Mouse (Mus musculus) stomach, embryonic 14.5 days (tissue): ENCODE data around the gene Mgat4a. TPM values are rescaled to one million over a fixed set of nuclear protein-coding genes. Genes with fewer than 3 reads are reported as not detected.

Source experiments
- ATAC-seq: fragments of 200-750 bp; cut with Nextera tagmentation; 2 replicates; pipeline ENCODE4 v1.8.0; 2017; ENCODE audit warnings: low read depth, moderate TSS enrichment; ENCODE audit not compliant: insufficient number of reproducible peaks, insufficient read depth, low FRiP score
- H3K27ac ChIP-seq: fragments of 300-500 bp; sonication (generic); 2 replicates; pipeline ENCODE4 v1.5.1; 2014; ENCODE audit warnings: mild to moderate bottlenecking, low read length, moderate library complexity, mixed read lengths
- H3K27me3 ChIP-seq: fragments of 300-500 bp; sonication (generic); 2 replicates; pipeline ENCODE4 v1.6.1; 2014; ENCODE audit warnings: low read length, control low read depth, mixed read lengths; ENCODE audit not compliant: control insufficient read depth, insufficient read depth
- H3K36me3 ChIP-seq: fragments of 300-500 bp; sonication (generic); 2 replicates; pipeline ENCODE4 v1.6.1; 2014; ENCODE audit warnings: mild to moderate bottlenecking, control low read depth, low read length, moderate library complexity, mixed read lengths; ENCODE audit not compliant: control insufficient read depth, insufficient read depth
- H3K4me1 ChIP-seq: fragments of 300-500 bp; sonication (generic); 2 replicates; pipeline ENCODE4 v1.6.1; 2014; ENCODE audit warnings: low read length, control low read depth, mixed read lengths; ENCODE audit not compliant: control insufficient read depth, insufficient read depth
- H3K4me2 ChIP-seq: fragments of 300-500 bp; sonication (generic); replicated peaks from 2 replicates; pipeline ENCODE4 v1.6.1; 2014; ENCODE audit warnings: low read depth, low read length, control low read depth
- H3K4me3 ChIP-seq: fragments of 300-500 bp; sonication (generic); 2 replicates; pipeline ENCODE4 v1.5.1; 2014; ENCODE audit warnings: low read depth, low read length, control low read depth
- H3K9ac ChIP-seq: fragments of 300-500 bp; sonication (generic); replicated peaks from 2 replicates; pipeline ENCODE4 v1.6.1; 2014; ENCODE audit warnings: low read depth, mild to moderate bottlenecking, control low read depth, low read length, moderate library complexity, mixed read lengths
- H3K9me3 ChIP-seq: fragments of 300-500 bp; sonication (generic); 2 replicates; pipeline ENCODE4 v1.6.1; 2016; ENCODE audit warnings: low read depth, low read length, control low read depth; ENCODE audit not compliant: control insufficient read depth
- WGBS: fragments of 180-500 bp; shearing (Covaris S2); extraction: QIAGEN DNeasy Blood & Tissue Kit; methylation state at CpG from one replicate; pipeline ENCODE4 v1.1.7; 2014; 5-methylcytosine and 5-hydroxymethylcytosine counted together
- polyA plus RNA-seq: library from polyadenylated mRNA; unstranded; fragments of >200 nt; fragmentation: Nextera tagmentation; extraction: Ambion mirVana; gene quantifications from 2 replicates; pipeline ENCODE4 v1.2.1, GENCODE M21; 2014

Mgat4a gene
- polyA plus RNA-seq, 1 experiment from 2014 or later = 16.4 TPM

DNA sequence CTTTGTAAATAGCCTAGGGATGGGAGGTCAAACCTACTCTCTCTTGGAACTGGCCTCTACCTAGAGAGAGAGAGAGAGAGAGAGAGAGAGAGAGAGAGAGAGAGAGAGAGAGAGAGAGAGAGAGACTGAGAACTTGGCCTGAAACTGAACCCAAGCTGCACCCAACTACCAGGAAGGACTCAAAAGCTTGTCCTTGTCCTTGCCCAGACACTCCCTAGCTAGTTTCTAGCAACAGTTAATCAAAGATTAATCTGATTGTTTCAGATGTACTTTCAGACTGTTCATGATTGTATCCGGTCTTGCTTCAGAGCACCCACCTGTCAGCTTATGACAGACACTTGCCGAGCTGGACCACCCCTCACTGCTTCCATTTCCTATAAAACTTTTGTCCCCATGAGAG is 25.5 kb upstream of the Mgat4a start:
- no peak overlapping the region for H3K9ac ChIP-seq
- H3K4me2 ChIP-seq = no peak overlapping the region
- H3K9me3 ChIP-seq = no peaks in the 10 kb centered on the region
- H3K4me3 ChIP-seq = no peak overlapping the region
- no peaks in the 10 kb centered on the region for H3K27me3 ChIP-seq
- no peaks in the 10 kb centered on the region for H3K4me1 ChIP-seq
- 71% methylated on average over 2 of the region's 2 CpGs for WGBS
- no peak overlapping the region for H3K27ac ChIP-seq
- no peaks in the 10 kb centered on the region for H3K36me3 ChIP-seq
- ATAC-seq = no peak

DNA sequence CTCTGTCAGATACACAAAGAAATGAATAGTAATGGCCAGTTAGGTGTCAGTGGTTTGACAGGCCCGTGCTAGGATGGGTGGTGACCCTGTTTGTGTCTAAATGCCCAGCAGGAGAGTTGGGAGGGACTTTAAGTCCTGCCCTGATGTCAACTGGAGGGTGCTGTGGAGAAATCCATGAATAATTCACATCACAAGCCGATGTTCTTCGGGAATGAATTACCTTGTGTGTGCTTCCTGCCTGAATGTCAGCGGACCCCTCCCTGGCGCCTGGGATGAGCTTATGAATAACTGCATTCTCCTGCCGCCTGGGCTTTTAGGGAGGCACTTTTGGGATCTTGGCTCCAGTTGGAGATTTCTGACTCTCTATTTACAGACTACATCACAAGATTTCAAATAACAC is 24.6 kb upstream of the Mgat4a start:
- H3K4me3 ChIP-seq = no peak overlapping the region
- ATAC-seq = no peak
- H3K36me3 ChIP-seq = no peaks in the 10 kb centered on the region
- WGBS = 44% methylated on average over 6 of the region's 6 CpGs
- H3K9ac ChIP-seq = no peak overlapping the region
- H3K9me3 ChIP-seq = no peaks in the 10 kb centered on the region
- no peak overlapping the region for H3K4me2 ChIP-seq
- no peaks in the 10 kb centered on the region for H3K27me3 ChIP-seq
- H3K4me1 ChIP-seq = no peaks in the 10 kb centered on the region
- no peak overlapping the region for H3K27ac ChIP-seq

DNA sequence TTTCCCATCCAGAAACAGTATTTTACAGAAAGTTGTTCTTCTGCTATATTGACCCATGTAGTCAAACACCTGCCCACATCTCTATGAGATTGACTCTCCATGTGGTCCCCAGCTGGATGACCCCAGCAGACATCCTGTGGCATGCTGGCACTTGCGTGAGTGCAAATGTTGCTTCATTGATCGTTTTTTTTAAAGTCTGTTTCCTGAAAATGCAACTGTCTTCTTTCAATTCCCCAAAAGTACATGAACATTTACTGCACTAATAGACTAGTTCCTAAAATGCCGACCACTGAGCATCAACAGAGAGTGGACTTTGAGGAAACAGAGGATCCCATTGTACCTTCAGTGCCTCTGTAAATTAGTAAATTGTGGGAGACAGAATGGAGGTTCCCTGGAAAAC is 21.1 kb upstream of the Mgat4a start:
- H3K4me3 ChIP-seq = no peak overlapping the region
- no peak overlapping the region for H3K4me2 ChIP-seq
- H3K9me3 ChIP-seq = no peaks in the 10 kb centered on the region
- H3K36me3 ChIP-seq = no peaks in the 10 kb centered on the region
- no peak for ATAC-seq
- no peaks in the 10 kb centered on the region for H3K27me3 ChIP-seq
- no peak overlapping the region for H3K27ac ChIP-seq
- WGBS = 81% methylated on average over 3 of the region's 3 CpGs
- no peak overlapping the region for H3K9ac ChIP-seq
- no peaks in the 10 kb centered on the region for H3K4me1 ChIP-seq

DNA sequence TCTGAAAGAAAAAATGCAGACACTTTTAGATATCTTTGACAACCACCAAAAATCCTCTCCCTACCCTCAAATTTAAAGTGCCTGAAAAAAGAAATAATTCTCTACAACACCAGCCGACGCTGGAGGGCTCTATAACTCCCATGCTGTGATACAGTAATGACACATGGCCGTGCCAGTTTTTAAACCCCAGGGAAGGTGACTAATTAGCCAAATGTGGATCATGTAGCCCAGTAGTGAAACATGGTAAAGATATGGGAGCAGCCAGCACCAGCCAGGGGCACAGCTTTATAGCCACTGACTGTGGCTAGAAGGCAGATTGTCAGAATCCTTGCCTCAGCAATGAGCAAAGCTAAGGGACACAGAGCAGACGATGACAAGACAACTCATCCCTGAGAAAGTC is 19.5 kb upstream of the Mgat4a start:
- ATAC-seq = no peak
- no peak overlapping the region for H3K4me3 ChIP-seq
- WGBS = 87% methylated on average over 4 of the region's 4 CpGs

DNA sequence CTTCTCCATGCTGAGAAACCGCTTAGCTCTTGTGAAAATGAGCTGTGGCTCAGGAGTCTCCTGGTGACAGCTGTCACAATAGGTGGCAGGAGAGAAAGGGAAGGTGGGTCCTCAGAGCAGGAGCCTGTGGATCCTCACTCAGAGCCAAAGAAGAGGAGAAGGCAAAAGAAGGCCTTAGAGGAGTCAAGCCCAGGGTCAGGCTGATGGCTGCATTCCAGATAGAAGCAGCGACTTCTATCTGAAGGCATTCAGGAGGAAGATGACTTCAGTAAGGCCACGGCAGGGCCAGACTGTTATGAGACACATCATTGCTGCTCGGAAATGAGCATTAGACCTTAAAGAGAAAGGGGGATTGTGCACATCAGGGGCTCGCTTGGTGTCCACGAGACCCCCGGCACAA is 11.2 kb upstream of the Mgat4a start:
- H3K4me3 ChIP-seq = no peak overlapping the region
- no peak overlapping the region for H3K9ac ChIP-seq
- H3K4me2 ChIP-seq = no peak overlapping the region
- no peaks in the 10 kb centered on the region for H3K9me3 ChIP-seq
- no peak overlapping the region for H3K27ac ChIP-seq
- no peaks in the 10 kb centered on the region for H3K27me3 ChIP-seq
- 75% methylated on average over 7 of the region's 7 CpGs for WGBS
- no peaks in the 10 kb centered on the region for H3K36me3 ChIP-seq
- H3K4me1 ChIP-seq = no peaks in the 10 kb centered on the region
- no peak for ATAC-seq

More for the DNA sequence above, 19.5 kb upstream of the Mgat4a start:
- Histone ChIP-seq H3K36me3 (no peaks in the 10 kb centered on the region), H3K4me2 (no peak overlapping the region), H3K27me3 (no peaks in the 10 kb centered on the region), H3K4me1 (no peaks in the 10 kb centered on the region), H3K9me3 (no peaks in the 10 kb centered on the region), H3K9ac (no peak overlapping the region), H3K27ac (no peak overlapping the region)

DNA sequence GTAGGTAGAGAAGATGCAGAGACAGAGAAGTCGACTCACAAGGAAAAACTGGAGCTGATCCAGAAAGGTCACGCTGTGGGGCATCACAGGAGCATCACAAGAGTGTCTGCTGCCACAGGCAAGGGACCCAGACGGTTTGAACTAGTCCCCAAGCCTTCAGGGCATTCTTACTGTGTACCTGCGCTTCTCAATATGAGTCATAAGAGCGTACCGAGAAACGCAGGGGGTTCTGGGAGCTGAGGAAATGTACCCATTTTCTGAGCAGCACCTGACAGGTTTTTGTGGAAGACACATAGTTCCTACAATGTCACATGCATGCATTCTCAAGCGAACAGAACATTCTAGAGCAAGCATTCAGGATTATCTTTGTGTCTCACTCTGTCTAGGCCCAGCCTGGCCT is 8.7 kb upstream of the Mgat4a start:
- H3K4me2 ChIP-seq = no peak overlapping the region
- no peak for ATAC-seq
- WGBS = 84% methylated on average over 8 of the region's 8 CpGs
- no peak overlapping the region for H3K27ac ChIP-seq
- H3K4me1 ChIP-seq = 0 out of 2 replicates have a peak, but pooled peaks cover 3% of the 10 kb centered on the region
- H3K9me3 ChIP-seq = no peaks in the 10 kb centered on the region
- no peaks in the 10 kb centered on the region for H3K27me3 ChIP-seq
- no peaks in the 10 kb centered on the region for H3K36me3 ChIP-seq
- H3K4me3 ChIP-seq = no peak overlapping the region
- no peak overlapping the region for H3K9ac ChIP-seq

DNA sequence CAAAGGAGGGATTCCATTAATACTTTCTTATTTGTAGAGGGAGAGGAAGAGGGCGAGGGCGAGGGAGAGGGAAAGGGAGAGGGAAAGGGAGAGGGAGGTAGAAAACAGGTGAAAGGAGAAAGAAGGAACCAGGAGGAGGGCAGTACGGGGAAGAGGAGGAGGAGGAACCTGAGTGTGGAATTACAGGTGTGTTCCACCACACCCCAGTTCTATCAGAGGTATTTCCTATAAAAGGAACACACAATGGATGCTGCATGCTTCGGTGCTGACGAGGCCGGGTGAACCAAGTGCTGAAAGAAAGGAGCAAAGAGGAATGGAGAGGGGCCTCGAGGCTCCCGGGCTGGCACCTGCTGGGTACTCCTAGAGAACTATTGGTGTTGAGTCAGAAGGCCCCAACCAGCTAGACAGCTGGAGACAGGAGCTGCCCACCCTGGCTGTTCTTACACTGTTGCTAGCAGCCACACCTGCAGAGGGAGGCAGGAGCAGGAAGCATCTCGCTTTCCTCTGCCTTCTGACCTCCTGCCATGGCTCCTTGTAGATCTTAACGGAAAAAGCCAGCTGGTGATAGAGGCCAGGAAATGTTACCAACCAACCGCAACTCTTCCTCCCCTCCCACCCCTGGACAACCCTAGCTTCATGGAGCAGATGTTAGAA is 5.7 kb upstream of the Mgat4a start:
- Histone ChIP-seq H3K9me3 (no peaks in the 10 kb centered on the region), H3K4me3 (no peak overlapping the region), H3K27me3 (no peaks in the 10 kb centered on the region), H3K4me2 (no peak overlapping the region), H3K4me1 (0 out of 2 replicates have a peak, but pooled peaks cover 3% of the 10 kb centered on the region), H3K27ac (no peak overlapping the region), H3K9ac (no peak overlapping the region), H3K36me3 (no peaks in the 10 kb centered on the region)
- WGBS = 66% methylated on average over 11 of the region's 11 CpGs
- ATAC-seq = no peak

DNA sequence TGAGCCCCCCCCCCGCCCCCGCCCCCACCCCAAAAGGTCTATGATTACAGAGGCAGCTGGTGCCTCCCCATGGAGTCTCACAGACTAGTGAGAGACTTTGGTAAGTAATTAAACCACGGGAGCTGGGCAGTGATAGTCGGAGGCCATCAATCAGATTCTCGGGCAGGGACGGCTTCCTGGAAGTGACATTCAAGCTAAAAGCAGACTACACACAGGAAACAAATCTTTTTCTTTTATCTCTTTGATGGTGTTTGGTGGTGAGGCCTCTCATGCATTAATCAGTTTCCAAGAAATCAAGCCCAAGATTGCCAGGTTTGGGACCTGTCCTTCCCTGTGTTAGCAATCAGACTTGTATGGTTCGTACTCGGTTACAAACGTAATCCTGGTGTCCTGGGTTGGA is 3.4 kb upstream of the Mgat4a start:
- 27% methylated on average over 9 of the region's 9 CpGs for WGBS
- ATAC-seq = no peak
- H3K4me1 ChIP-seq = 0 out of 2 replicates have a peak, but pooled peaks cover 3% of the 10 kb centered on the region
- H3K9ac ChIP-seq = no peak overlapping the region
- H3K9me3 ChIP-seq = no peaks in the 10 kb centered on the region
- no peak overlapping the region for H3K4me3 ChIP-seq
- H3K4me2 ChIP-seq = no peak overlapping the region
- no peak overlapping the region for H3K27ac ChIP-seq
- H3K27me3 ChIP-seq = no peaks in the 10 kb centered on the region
- no peaks in the 10 kb centered on the region for H3K36me3 ChIP-seq

DNA sequence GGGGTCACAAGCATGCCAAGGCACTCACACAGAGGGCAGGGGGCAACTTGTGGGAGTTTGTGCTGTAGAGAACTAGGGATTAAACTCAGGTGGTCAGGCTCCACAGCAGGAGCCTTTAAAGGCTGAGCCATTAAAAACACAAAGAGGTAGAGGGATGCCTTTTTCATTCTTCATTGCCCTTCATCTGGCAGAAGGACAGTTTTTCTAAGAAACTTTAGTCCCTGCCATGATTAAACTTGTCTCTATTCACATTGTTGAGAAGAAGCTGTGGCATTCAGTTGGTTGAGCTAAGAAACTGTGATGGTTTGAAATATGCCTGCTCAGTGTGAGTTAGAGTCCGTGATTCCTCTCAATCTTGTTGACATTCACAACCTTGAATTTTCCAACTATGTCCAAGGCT is 2.2 kb upstream of the Mgat4a start:
- H3K9ac ChIP-seq = no peak overlapping the region

More for the DNA sequence above, 2.2 kb upstream of the Mgat4a start:
- H3K27me3 ChIP-seq = no peaks in the 10 kb centered on the region
- H3K9me3 ChIP-seq = no peaks in the 10 kb centered on the region
- 0 out of 2 replicates have a peak, but pooled peaks cover 3% of the 10 kb centered on the region for H3K4me1 ChIP-seq
- no peaks in the 10 kb centered on the region for H3K36me3 ChIP-seq
- WGBS = 45% methylated on average over 1 of the region's 1 CpGs
- ATAC-seq = no peak
- no peak overlapping the region for H3K27ac ChIP-seq
- no peak overlapping the region for H3K4me3 ChIP-seq
- H3K4me2 ChIP-seq = no peak overlapping the region
